Mouse (Mus musculus): ENCODE data around the gene Isg20l2. TPM values are rescaled to one million over a fixed set of nuclear protein-coding genes. Genes with fewer than 3 reads are reported as not detected.

Gene Isg20l2
- total RNA-seq, 2 experiments from 2014 or later = 20.7 to 22.0 TPM

DNA sequence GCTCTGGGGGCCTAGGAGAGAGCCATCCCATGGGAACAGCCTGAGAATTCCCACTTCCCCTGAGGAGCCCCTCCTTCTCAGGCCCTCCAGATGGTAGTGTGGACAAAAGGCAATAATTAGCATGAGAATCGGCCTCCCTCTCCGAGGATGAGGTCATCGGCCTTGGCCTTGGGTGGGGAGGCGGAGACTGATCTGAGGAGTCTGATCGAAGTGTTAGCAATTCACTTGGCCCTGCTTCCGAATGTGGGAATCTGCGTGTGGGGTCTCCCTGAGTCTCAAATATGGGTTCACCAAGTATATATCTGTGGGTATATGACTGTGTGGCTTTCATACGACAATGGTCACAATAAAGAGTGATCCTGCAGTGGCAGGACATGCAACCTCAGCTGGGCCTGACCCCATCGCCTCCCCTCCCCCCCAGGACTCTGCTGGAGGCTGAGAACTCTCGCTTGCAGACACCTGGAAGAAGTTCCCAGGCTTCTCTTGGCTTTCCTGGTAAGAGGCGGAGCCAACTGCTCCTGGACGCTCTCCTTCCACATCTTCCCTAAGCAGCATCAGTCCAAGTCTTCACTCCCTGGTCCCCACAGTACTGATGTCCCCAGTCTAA, 44.4 kb downstream of the Isg20l2 start:
- DNase-seq = peak; percentile 63 to 72

DNA sequence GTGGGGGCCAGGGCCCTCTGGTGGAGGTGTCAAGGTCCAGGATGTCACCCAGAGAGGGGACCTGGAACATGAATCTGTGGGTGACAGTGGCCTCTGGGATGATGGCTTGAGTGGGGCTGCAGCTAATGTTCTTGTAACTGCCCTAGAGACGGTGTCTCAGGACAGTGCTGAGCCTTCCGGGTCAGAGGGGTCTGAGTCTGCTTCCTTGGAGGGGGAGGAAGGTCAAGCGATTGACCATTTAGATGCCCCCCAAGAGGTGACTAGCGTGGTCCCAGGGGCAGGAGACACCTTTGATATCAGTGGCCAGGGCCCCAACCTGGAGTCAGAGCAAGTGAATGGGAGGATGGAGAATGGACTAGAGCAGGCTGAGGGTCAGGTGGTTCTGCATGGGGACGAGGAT, 49.4 kb downstream of the Isg20l2 start:
- DNase-seq = no peak

DNA sequence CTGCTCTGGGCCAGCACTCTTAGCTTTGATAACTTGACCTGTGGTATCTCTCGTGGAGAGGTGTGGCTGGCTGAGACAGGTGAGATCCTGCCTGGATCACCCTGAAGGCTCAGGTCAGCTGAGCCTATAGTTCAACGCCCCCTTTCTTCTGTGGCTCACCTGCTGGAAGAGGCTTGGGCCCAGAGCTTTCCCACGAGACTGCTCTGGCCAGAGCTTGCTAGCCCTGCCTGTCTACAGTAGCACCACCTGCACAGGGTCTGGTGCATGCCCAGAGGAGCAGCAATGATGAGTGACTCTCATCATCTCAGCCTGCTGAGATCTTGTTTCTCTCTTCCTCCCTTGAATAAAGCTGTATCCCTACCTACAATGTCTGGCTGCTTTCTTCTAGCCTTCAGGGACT, 50.0 kb downstream of the Isg20l2 start:
- DNase-seq = no peak

DNA sequence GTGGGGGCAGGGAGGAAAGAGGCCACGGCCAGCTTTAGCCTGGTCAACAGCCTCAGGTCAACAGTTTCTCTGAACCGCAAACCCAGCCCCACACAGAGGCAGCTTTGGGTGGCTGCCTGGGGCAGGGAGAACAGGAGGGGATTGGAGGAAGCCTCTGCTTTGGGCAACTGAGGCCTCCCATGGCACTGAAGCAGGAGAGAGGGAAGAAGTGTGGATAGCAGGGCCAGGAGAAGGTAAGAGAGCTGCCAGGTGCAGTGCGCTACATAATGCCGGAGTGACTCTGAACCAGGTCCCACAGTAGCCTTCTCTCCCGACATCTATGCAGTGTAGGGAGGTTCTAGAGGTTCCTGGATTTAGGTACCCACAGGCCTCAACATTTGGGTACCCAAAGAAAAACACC, 50.6 kb downstream of the Isg20l2 start:
- no peak for DNase-seq

DNA sequence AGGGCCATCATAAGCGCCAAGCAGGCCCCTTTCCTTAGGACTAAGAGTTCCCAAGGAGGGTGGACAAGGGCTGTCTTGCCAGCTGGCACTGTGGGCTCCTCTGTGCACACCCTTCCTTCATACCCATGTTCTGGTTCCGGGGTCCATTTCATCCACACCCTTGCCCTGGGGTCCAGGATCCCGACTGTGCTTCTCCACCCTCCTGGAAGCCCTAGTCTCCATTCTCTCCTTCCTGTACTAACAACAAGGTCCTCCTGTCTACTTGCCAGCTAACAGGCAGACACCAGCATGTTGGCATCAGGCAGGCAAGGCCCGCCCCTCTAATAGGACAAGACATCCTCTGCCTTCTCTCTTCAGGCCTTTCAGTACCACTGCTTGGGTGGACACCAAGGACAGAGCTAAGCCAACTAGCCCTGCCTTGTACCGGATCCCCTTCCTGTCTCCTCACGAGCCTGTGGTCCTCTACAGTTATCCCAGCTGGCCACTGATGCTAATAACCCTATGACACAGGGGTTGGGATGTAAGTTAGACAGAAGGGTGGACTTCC, 51.2 kb downstream of the Isg20l2 start:
- DNase-seq = no peak

DNA sequence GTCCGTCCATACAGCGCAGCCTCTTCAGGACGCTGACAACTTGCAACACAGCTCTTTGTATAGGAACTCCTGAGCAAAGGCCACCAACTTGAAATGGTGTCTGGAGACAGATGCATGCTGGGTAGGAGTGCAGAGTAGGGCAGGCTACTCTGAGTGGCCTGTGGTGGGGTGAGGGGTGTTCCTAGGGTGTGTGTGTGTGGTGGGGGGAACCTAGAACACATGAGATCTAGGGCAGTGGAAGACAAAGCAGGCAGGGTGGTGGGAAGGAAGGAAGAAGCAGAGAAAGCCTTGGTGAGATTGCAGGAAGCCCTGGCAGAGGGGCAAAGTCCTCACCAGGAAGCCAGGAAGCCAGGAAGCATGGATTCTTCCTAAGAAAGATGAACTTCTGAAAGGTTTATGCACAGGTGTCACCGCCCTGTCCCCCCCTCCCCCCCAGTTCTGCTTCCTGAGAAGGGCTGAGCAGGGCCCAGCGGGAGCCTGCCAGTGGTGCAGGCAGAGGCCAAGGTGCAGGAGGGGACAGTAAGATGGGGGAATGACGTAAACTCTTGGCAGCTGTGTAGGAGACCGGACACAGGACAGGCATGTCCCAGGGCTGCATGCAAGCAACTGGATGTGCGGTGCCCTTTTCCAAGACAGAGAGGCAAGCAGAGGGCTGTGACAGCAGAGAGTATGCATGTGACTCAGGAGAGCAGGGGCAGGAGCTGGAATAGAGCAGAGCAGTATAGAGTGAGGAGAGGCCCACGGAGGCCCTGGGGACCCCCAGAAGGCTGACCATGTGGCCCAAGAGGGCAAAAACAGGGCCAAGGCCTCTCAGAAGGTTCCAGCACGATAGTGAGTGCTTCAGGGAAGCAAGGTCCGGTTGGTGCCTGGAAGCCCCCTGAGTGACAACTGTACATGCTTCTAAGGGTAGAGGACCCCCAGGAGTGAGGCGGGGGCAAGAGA, 52.1 kb downstream of the Isg20l2 start:
- DNase-seq = peak; percentile 63 to 74

DNA sequence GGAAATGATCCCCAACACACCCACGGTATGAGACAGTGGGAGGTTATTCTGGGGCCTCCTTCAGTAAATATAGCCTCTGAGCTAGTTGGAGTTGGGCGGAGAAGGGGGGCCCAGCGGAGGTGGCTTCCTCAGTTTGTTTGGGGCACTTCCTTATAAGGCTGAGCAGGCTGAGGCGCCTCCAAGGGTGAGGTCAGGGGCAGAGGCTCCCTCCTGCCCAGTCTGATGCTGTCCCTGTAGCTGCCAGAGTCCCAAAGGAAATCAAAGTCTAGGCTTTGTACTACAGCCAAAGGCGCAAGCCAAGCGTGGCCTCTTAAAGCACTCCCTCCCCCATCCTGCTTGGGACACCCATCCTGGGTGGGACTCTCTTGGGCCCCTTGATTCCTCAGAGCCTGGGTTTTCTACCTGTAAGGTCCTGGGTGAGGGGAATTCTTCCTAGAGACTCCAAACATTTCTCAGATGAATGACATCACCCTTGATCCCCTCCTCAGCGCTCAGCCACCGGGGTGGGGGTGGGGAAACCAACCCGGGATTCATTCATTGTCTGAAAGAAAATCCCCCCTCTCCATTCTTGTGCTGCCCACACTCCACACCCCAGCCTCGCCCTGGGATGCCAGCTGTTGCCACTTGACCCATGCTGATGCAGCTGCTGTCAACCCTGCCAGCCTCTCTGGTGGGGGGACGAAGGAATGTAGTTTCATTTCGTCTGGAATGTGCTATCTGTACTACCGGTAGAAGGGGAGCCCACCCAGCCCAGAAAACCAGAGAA, 52.9 kb downstream of the Isg20l2 start:
- DNase-seq = peak; percentile 51 to 65

DNA sequence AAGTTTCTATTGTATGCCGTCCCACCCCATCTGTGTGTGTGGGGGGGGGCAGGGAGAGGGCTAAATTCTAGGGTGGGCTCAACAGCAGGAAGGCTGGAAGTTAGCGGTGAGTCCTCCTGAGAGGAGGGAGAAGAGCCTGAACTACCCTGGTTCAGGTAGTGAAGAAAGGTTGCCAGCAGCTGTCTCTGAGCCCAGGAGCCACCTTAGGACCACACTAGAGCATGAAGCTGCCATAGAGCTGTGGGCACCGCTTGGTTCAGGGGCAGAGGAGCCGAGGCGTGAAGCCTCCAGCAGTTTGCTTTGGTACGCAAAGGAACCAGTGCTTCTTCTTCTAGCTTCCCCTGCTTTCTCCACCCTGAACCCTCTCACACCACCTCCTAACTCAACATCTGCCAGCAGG, 53.5 kb downstream of the Isg20l2 start:
- no peak for DNase-seq

DNA sequence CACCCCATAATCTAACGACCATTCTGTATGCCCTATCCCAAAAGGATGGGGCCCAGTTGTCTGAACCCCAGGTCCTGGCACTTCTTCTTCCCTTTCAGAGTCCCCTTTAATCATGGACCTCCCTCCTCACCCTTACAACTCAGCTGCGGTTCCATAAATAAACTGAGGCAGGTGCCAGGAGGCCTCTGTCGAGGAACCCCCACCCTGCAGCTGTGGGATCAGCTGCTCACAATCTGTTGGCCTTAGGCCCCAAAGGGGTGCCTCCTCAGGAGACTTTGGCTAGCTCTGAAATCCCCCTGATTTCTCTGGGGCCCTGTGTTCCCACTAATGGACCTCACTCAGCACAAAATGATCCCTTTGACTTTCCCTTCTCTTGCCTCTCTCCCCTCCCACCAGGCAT, 54.0 kb downstream of the Isg20l2 start:
- DNase-seq = no peak

DNA sequence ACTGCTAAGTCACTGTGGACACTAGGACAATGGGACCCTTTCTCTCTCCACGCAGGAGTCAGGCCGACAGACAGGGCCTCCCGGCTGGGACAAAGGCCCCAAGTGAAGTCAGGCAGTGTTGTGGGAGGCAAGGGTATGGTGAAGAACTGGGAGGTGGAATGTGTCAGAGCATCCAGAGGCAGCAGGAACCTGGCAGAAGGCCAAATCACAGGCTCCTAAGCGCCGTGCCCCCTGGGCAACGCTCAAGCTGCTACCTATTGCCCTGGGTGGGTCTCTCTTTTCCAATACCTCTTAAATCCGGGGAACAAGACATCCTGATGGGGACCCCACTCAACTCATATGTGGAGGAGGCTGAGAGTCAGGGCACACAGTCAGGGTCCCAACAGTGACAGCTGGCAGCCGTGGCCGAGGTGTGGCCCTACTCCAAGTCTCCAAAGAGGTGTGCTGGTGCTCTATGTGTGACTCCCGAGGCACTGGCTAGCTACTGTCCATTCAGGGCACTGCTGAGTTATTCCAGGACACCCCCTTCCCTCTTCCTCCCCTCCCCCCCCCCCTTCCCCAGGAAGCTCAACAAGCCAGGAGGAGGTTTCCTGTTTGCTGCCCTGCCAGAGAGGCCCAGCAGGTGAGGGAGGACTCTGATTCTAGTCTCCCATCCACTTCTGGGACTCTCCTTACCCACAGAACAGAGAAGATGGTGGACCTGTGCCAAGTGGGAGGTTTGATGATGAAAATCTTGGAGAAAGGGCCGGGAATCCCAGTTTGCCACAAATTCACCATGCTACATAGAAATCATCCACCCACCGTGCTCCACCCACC, 55.6 kb downstream of the Isg20l2 start:
- DNase-seq = peak in 1 of 2 experiments; percentile 43

DNA sequence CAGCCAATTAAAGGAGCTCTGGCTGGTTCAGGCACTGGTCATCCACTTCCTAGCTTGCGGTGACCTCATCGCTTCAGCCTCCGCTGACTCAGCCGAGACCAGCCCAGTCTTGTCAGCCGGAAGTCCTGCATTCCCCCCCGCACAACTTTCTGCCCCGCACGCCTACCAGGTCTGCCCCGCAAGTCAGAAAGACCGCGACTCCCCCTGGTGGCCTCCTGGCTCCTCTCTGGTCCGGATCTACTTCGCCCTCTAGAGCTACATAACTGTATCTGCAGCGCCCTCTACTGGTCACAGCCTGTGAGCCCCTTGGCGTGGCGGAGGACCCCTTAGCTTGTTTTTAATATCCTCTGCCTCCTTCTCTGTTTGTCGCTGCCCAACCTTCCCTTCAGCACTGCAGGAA, 56.8 kb downstream of the Isg20l2 start:
- peak; percentile 95 to 98 for DNase-seq

DNA sequence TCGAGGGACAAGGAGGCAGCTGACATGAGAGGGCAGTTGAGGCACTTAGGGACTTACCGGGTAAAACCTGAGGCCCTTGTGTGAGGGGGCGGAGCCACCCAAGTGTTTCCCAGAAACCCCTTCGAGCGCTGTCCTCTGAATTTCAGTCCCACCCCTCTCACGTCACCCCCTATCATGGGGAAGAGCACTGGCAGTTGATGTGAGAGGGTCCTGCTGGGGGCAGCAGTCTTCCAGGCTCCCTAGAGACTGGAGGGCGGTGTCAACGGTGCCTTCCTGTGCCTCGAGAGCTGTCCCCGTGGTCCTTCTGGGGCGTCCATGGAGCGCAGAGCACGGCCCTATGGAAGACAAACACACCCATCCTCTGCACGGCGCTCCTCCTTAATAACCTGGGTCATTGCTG, 57.5 kb downstream of the Isg20l2 start:
- peak in 1 of 2 experiments; percentile 61 for DNase-seq

DNA sequence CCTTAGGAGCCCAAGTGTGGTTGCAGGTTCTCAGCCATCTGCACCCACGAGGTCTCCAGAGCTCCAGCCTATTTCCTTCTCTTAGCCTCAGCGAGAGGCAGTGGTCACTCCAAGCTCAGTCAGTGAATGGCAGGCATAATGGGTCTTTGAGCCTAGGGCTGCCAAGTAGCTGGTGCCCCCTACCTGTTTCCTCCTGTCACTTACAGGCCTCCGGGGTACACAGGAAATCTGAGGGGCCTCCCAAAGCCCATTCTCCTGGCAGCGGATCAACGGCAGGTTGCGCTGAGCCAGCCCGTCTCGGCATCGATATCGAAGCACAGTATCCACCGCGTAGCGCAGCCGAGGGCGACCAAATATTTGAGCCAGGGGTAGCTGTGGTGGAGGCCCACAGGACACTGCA, 58.0 kb downstream of the Isg20l2 start:
- no peak for DNase-seq

DNA sequence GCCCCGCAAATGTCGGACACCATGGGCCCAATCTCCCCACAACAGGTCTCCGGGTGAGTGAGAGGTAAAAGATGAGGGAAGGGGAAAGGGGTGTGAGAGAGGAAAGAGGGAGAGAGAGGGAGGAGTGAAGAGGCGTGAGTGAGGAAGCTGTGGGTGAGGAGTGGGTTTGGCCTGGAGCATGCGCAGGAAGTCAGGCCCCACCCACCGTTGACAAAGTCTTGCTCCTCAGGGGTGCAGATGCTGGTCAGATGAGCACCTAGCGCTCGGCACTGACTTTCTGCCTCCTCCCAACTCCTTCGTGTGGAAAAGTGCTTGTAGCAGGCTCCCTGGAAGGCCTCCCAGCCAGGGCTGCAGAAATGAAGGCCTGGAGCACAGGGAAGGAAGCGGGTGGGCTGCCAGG, 59.8 kb downstream of the Isg20l2 start:
- no peak for DNase-seq

Other genes starting within 250 kb of the Isg20l2 start
- gene Lrrc71, start 181.7 kb upstream of the Isg20l2 start, total RNA-seq (2021) = under 1 TPM; 0.66 to 0.72 TPM
- 1 to 10 TPM; 3.8 to 6.8 TPM for gene Ntrk1, start 135.2 kb upstream of the Isg20l2 start, total RNA-seq (2021)
- under 1 TPM; 0.56 to 0.86 TPM for gene Insrr, start 133.4 kb upstream of the Isg20l2 start, total RNA-seq (2021)
- gene Pear1, start 106.0 kb upstream of the Isg20l2 start, total RNA-seq (2021) = 10 to 100 TPM; 20.3 to 30.7 TPM
- gene Sh2d2a, start 83.6 kb upstream of the Isg20l2 start, total RNA-seq (2021) = under 1 TPM in 1 of 2 experiments, not detected in 1; 0.36 TPM
- gene Prcc, start 44.7 kb upstream of the Isg20l2 start, total RNA-seq (2021) = 10 to 100 TPM; 49.2 to 57.4 TPM
- 100 to 1,000 TPM; 187 TPM for gene Hdgf, start 24.0 kb upstream of the Isg20l2 start, total RNA-seq (2021)
- 100 to 1,000 TPM; 116 to 130 TPM for gene Mrpl24, start 10.8 kb upstream of the Isg20l2 start, total RNA-seq (2021)
- 10 to 100 TPM; 14.3 to 16.1 TPM for gene Rrnad1, start 403 bp downstream of the Isg20l2 start, total RNA-seq (2021)
- under 1 TPM in 1 of 2 experiments, not detected in 1; 0.33 TPM for gene Crabp2, start 18.4 kb downstream of the Isg20l2 start, total RNA-seq (2021)
- 10 to 100 TPM in 1 of 2 experiments, 1 to 10 TPM in 1; 8.8 to 13.3 TPM for gene Nes, start 40.8 kb downstream of the Isg20l2 start, total RNA-seq (2021)
- gene Bcan, start 69.9 kb downstream of the Isg20l2 start, total RNA-seq (2021) = 10 to 100 TPM; 45.9 to 47.8 TPM
- not detected for gene Hapln2, start 97.3 kb downstream of the Isg20l2 start, total RNA-seq (2021)
- gene Gpatch4, start 112.8 kb downstream of the Isg20l2 start, total RNA-seq (2021) = 10 to 100 TPM; 12.9 to 20.4 TPM
- gene Naxe, start 128.2 kb downstream of the Isg20l2 start, total RNA-seq (2021) = 100 to 1,000 TPM; 127 to 140 TPM
- not detected for gene Ttc24, start 148.0 kb downstream of the Isg20l2 start, total RNA-seq (2021)
- gene Iqgap3, start 151.7 kb downstream of the Isg20l2 start, total RNA-seq (2021) = 1 to 10 TPM; 2.1 to 2.2 TPM
- gene Mef2d, start 212.1 kb downstream of the Isg20l2 start, total RNA-seq (2021) = 10 to 100 TPM; 85.1 to 99.4 TPM